Mouse (Mus musculus) ES-Bruce4 (cell line): ENCODE results near the gene H2-Q6. TPM values are rescaled to one million over a fixed set of nuclear protein-coding genes. Genes with fewer than 3 reads are reported as not detected.
A peak's percentile ranks its signal among the peaks of the same experiment; 100 is the strongest.
"Not testable (repeated sequence)": the region's sequence is repeated elsewhere in the genome, so short reads cannot be mapped to it uniquely, and the experiment has no call there.

Experiments used
- H3K27ac ChIP-seq: 2 replicates; pipeline ENCODE4 v1.5.1; 2012; ENCODE audit warnings: low read length, inconsistent platforms; ENCODE audit not compliant: insufficient read depth
- H3K27me3 ChIP-seq: 2 replicates; pipeline ENCODE4 v1.6.1; 2012; ENCODE audit warnings: mild to moderate bottlenecking, low read length, inconsistent platforms; ENCODE audit not compliant: control insufficient read depth, poor library complexity, insufficient read depth, severe bottlenecking
- H3K36me3 ChIP-seq: 2 replicates; pipeline ENCODE4 v1.6.1; 2012; ENCODE audit warnings: inconsistent platforms, mild to moderate bottlenecking, low read length, moderate library complexity; ENCODE audit not compliant: control insufficient read depth, poor library complexity, insufficient read depth, severe bottlenecking
- H3K4me1 ChIP-seq: one replicate; pipeline ENCODE4 v1.8.1; 2011; ENCODE audit warnings: low read length; ENCODE audit not compliant: control insufficient read depth, insufficient read depth
- H3K4me3 ChIP-seq: 2 replicates; pipeline ENCODE4 v1.5.1; 2011; ENCODE audit warnings: low read depth, mild to moderate bottlenecking, low read length
- H3K9ac ChIP-seq: 2 replicates; pipeline ENCODE4 v1.6.1; 2012; ENCODE audit warnings: low read depth, mild to moderate bottlenecking, inconsistent platforms; ENCODE audit not compliant: poor library complexity, severe bottlenecking
- H3K9me3 ChIP-seq: replicated peaks from 2 replicates; pipeline ENCODE4 v1.6.1; 2012; ENCODE audit warnings: mild to moderate bottlenecking, low read length, inconsistent platforms; ENCODE audit not compliant: control insufficient read depth, poor library complexity, insufficient read depth, severe bottlenecking
- CTCF ChIP-seq: IDR thresholded peaks from one replicate; pipeline ENCODE4 v1.8.1; 2011; ENCODE audit warnings: low read depth, low read length
- polyA plus RNA-seq: library from polyadenylated mRNA; stranded (reverse); fragments of >200 nt; gene quantifications from 2 replicates; pipeline ENCODE4 v1.2.4, GENCODE M21; 2011; ENCODE audit warnings: low read depth; ENCODE audit not compliant: missing spikeins, insufficient read depth, insufficient read length

Gene H2-Q6
- polyA plus RNA-seq, 1 experiment = 2.1 TPM

DNA sequence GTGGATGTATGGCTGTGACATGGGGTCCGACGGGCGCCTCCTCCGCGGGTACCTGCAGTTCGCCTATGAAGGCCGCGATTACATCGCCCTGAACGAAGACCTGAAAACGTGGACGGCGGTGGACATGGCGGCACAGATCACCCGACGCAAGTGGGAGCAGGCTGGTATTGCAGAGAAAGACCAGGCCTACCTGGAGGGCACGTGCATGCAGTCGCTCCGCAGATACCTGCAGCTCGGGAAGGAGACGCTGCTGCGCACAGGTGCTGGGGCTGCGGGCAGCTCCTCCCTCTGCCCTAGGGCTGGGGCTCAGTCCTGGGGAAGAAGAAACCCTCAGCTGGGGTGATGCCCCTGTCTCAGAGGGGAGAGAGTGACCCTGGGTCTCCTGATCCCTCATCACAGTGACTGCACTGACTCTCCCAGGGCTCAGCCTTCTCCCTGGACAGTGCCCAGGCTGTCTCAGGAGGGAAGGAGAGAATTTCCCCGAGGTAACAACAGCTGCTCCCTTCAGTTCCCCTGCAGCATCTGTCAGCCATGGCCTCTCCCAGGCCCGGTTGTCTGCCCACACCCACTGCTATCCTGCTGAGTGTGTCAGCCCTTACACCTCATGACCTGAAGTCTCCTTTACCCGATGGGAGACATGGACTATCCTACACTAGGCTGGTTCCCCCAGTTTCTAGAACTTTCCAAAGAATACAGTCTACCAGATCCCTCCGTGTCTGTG lies 15.4 kb downstream of the H2-Q6 start:
- not testable (repeated sequence) for H3K9me3 ChIP-seq, H3K4me1 ChIP-seq, H3K27ac ChIP-seq, H3K36me3 ChIP-seq, H3K9ac ChIP-seq, H3K27me3 ChIP-seq
- peak overlapping the region; percentile 22; the same call in 1 of the 2 replicates for H3K4me3 ChIP-seq

DNA sequence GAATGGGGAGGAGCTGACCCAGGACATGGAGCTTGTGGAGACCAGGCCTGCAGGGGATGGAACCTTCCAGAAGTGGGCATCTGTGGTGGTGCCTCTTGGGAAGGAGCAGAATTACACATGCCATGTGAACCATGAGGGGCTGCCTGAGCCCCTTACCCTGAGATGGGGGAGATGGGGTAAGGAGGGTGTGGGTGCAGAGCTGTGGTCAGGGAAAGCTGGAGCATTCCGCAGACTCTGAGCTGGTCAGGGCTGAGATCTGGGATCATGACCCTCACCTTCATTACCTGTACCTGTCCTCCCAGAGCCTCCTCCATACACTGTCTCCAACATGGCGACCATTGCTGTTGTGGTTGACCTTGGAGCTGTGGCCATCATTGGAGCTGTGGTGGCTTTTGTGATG lies 17.7 kb downstream of the H2-Q6 start:
- not testable (repeated sequence) for H3K9me3 ChIP-seq, H3K4me1 ChIP-seq, H3K36me3 ChIP-seq, H3K27ac ChIP-seq, H3K4me3 ChIP-seq, H3K9ac ChIP-seq, H3K27me3 ChIP-seq

GRCm38 (mm10) chr17:35444510-35444909 lies 19.9 kb downstream of the H2-Q6 start:
- H3K27ac ChIP-seq, H3K9ac ChIP-seq: not testable (repeated sequence)

GRCm38 (mm10) chr17:35458247-35458646 lies 33.6 kb downstream of the H2-Q6 start:
- not testable (repeated sequence) for H3K27ac ChIP-seq

More at GRCm38 (mm10) chr17:35444510-35444909, 19.9 kb downstream of the H2-Q6 start:
- not testable (repeated sequence) for H3K36me3 ChIP-seq, H3K27me3 ChIP-seq, H3K9me3 ChIP-seq, H3K4me1 ChIP-seq, H3K4me3 ChIP-seq

GRCm38 (mm10) chr17:35460513-35461341 lies 36.1 kb downstream of the H2-Q6 start:
- not testable (repeated sequence) for H3K9ac ChIP-seq, H3K4me3 ChIP-seq, H3K27me3 ChIP-seq, H3K27ac ChIP-seq, H3K9me3 ChIP-seq, H3K36me3 ChIP-seq, H3K4me1 ChIP-seq

More at GRCm38 (mm10) chr17:35458247-35458646, 33.6 kb downstream of the H2-Q6 start:
- H3K9me3 ChIP-seq, H3K9ac ChIP-seq, H3K4me3 ChIP-seq, H3K4me1 ChIP-seq, H3K27me3 ChIP-seq, H3K36me3 ChIP-seq: not testable (repeated sequence)

- not testable (repeated sequence) for H3K27ac ChIP-seq, H3K9me3 ChIP-seq, H3K36me3 ChIP-seq, H3K9ac ChIP-seq, H3K4me1 ChIP-seq, H3K4me3 ChIP-seq
- peak; percentile 74 for TF ChIP-seq CTCF
- H3K27me3 ChIP-seq = peaks cover 13% of the 10 kb centered on the region
Observed at GRCm38 (mm10) chr17:35465651-35466050, 41.0 kb downstream of the H2-Q6 start.

- H3K4me3 ChIP-seq, H3K9ac ChIP-seq, H3K4me1 ChIP-seq, H3K9me3 ChIP-seq, H3K36me3 ChIP-seq, H3K27ac ChIP-seq: not testable (repeated sequence)
- H3K27me3 ChIP-seq = peaks cover 14% of the 10 kb centered on the region
Observed at GRCm38 (mm10) chr17:35468936-35469335, 44.3 kb downstream of the H2-Q6 start.
